Comparison of ENCODE assay signal across 9 mouse cellular contexts in genomic region chr11:70845457-70845978, GRCm38 (mm10). TPM values are rescaled to one million over a fixed set of nuclear protein-coding genes. Genes with fewer than 3 reads are reported as not detected.
DNase-seq lines count a peak whose midpoint lies in the region; ATAC-seq and TF ChIP-seq lines count a peak whose summit lies in the region.
"Had no signal": no experiment of that assay in that cellular context is flagged by ENCODE, and none has a peak within 500 bp of the region (broad histone marks: within the 10 kb centered on the region; RNA-seq: fewer than 3 reads in every experiment).

No protein-coding gene starts in this region.

- peaks cover 42% of the 10 kb centered on the region for H3K79me2 ChIP-seq in MEL (ENCODE audit: control insufficient read depth, insufficient read depth, low read length, poor library complexity)

- H3K27me3 ChIP-seq in heart, embryonic 16.5 days (ENCODE audit: control insufficient read depth, insufficient read depth, low read length) = no peaks in the 10 kb centered on the region
- peaks cover 0 to 2% of the 10 kb centered on the region in 2 experiments for H3K27me3 ChIP-seq in MEL (ENCODE audit: control insufficient read depth in 1 of 2, insufficient read depth in 2 of 2, low read length in 2 of 2)
- H3K27me3 ChIP-seq in forebrain, postnatal 0 days (ENCODE audit: insufficient read depth, low read length) = no peaks in the 10 kb centered on the region
- H3K27me3 ChIP-seq in midbrain, embryonic 10.5 days (ENCODE audit: low read depth, poor library complexity, severe bottlenecking) = peaks cover 6% of the 10 kb centered on the region; the same call in 1 of the 2 replicates
- H3K27me3 ChIP-seq: Patski had no signal

- no peak for ATAC-seq in heart, embryonic 16.5 days (replicated peaks; ENCODE audit: extremely low read depth, insufficient read depth, low FRiP score)
- no peak for ATAC-seq in forebrain, postnatal 0 days

- TF ChIP-seq CTCF in MEL (IDR thresholded peaks at IDR 0.05 in 2 of 3, conservative IDR thresholded peaks at IDR 0.05 in 1 of 3; ENCODE audit: control insufficient read depth in 1 of 3, insufficient read depth in 1 of 3, low read depth in 2 of 3, low read length in 3 of 3, poor library complexity in 1 of 3, severe bottlenecking in 1 of 3) = no peak
- TF ChIP-seq CTCF in forebrain, postnatal 0 days (IDR thresholded peaks at IDR 0.05; ENCODE audit: low read depth) = no peak

- TF ChIP-seq POLR2A in MEL (IDR thresholded peaks at IDR 0.05; ENCODE audit: control insufficient read depth in 1 of 2, insufficient read depth in 1 of 2, low read depth in 1 of 2, low read length in 2 of 2, poor library complexity in 1 of 2) = no peak

- TF ChIP-seq EP300 in MEL (IDR thresholded peaks at IDR 0.05; ENCODE audit: low read depth in 1 of 2, low read length in 2 of 2) = peak in 1 of 2 experiments; percentile 16; a peak in 1 of 4 replicates

- no peaks in the 10 kb centered on the region for H3K36me3 ChIP-seq in heart, embryonic 16.5 days (ENCODE audit: control insufficient read depth, insufficient read depth)
- H3K36me3 ChIP-seq in MEL (ENCODE audit: control insufficient read depth in 1 of 2, insufficient read depth in 2 of 2, low read length in 2 of 2) = peaks cover 0 to 25% of the 10 kb centered on the region in 2 experiments; a peak in 3 of 4 replicates
- no peaks in the 10 kb centered on the region for H3K36me3 ChIP-seq in forebrain, postnatal 0 days (ENCODE audit: insufficient read depth)
- no peaks in the 10 kb centered on the region for H3K36me3 ChIP-seq in midbrain, embryonic 10.5 days

- peak overlapping the region; percentile 60 for H3K4me3 ChIP-seq in heart, embryonic 16.5 days (ENCODE audit: low read length)
- H3K4me3 ChIP-seq in MEL (ENCODE audit: control insufficient read depth in 1 of 2, insufficient read depth in 1 of 2, low read depth in 2 of 2, low read length in 2 of 2) = peak overlapping the region; percentile 71 to 95
- peak overlapping the region; percentile 77 for H3K4me3 ChIP-seq in forebrain, postnatal 0 days (ENCODE audit: low read depth, low read length)
- peak overlapping the region; percentile 97 for H3K4me3 ChIP-seq in midbrain, embryonic 10.5 days

- no peak for TF ChIP-seq RAD21 in MEL (IDR thresholded peaks at IDR 0.05; ENCODE audit: low read depth, low read length)

- H3K9me3 ChIP-seq in heart, embryonic 16.5 days (replicated peaks; ENCODE audit: control insufficient read depth, low read length) = no peaks in the 10 kb centered on the region
- H3K9me3 ChIP-seq in MEL (replicated peaks; ENCODE audit: insufficient read depth, low read length) = no peaks in the 10 kb centered on the region
- no peaks in the 10 kb centered on the region for H3K9me3 ChIP-seq in forebrain, postnatal 0 days (ENCODE audit: low read length)
- no peaks in the 10 kb centered on the region for H3K9me3 ChIP-seq in midbrain, embryonic 10.5 days (replicated peaks)

- peak overlapping the region; percentile 80 for H3K4me2 ChIP-seq in heart, embryonic 16.5 days (ENCODE audit: low read depth, low read length)
- peak overlapping the region; percentile 71 for H3K4me2 ChIP-seq in forebrain, postnatal 0 days (ENCODE audit: low read depth)

- peak overlapping the region; percentile 75 for H3K9ac ChIP-seq in heart, embryonic 16.5 days (ENCODE audit: low read length)
- peak overlapping the region; percentile 91 for H3K9ac ChIP-seq in MEL (ENCODE audit: control insufficient read depth, low read depth, low read length, poor library complexity, severe bottlenecking)
- H3K9ac ChIP-seq in forebrain, postnatal 0 days = peak overlapping the region; percentile 96

- WGBS in heart, embryonic 16.5 days = 3% methylated on average over 19 of the region's 19 CpGs
- 5% methylated on average over 19 of the region's 19 CpGs for WGBS in forebrain, postnatal 0 days
- WGBS in midbrain, embryonic 10.5 days = 10% methylated on average over 19 of the region's 19 CpGs

- DNase-seq in heart, postnatal 4 days = no peak
- no peak for DNase-seq in MEL (ENCODE audit: low read depth, low spot score)
- no peak for DNase-seq in forebrain, postnatal 0 days
- DNase-seq in midbrain, embryonic 10.5 days (ENCODE audit: low spot score) = no peak
- DNase-seq in thymus, postnatal 10 days (ENCODE audit: low spot score in 2 of 2) = no peak
- DNase-seq in gastrocnemius, postnatal 25 days = no peak
- DNase-seq in spleen, adult 12 weeks (ENCODE audit: low spot score) = no peak

- H3K4me1 ChIP-seq in heart, embryonic 16.5 days (ENCODE audit: control insufficient read depth, insufficient read depth, low read length) = peaks cover 17% of the 10 kb centered on the region
- H3K4me1 ChIP-seq in MEL (ENCODE audit: control insufficient read depth in 1 of 2, insufficient read depth in 2 of 2, low read length in 2 of 2) = peaks cover 16 to 23% of the 10 kb centered on the region in 2 experiments
- peaks cover 12% of the 10 kb centered on the region for H3K4me1 ChIP-seq in forebrain, postnatal 0 days (ENCODE audit: insufficient read depth)
- H3K4me1 ChIP-seq in midbrain, embryonic 10.5 days = peaks cover 32% of the 10 kb centered on the region

- H3K27ac ChIP-seq in heart, embryonic 16.5 days (ENCODE audit: low read length) = peak overlapping the region; percentile 69
- H3K27ac ChIP-seq in MEL (ENCODE audit: control insufficient read depth, low read depth, low read length) = peak overlapping the region; percentile 31
- peak overlapping the region; percentile 84; the same call in 1 of the 2 replicates for H3K27ac ChIP-seq in forebrain, postnatal 0 days (ENCODE audit: low read depth, low read length)
- peak overlapping the region; percentile 95 for H3K27ac ChIP-seq in midbrain, embryonic 10.5 days (replicated peaks)

TF ChIP-seq in MEL, 35 proteins besides CTCF, POLR2A, EP300 and RAD21:
- no peak for TF ChIP-seq ZC3H11A (IDR thresholded peaks at IDR 0.05; ENCODE audit: low read depth, low read length)
- 0 out of 2 replicates have a peak, but pooled peaks have one; percentile 6 for TF ChIP-seq NRF1 (IDR thresholded peaks at IDR 0.05; ENCODE audit: insufficient read depth, low read depth, low read length, poor library complexity, severe bottlenecking)
- TF ChIP-seq NELFE (IDR thresholded peaks at IDR 0.05; ENCODE audit: low read depth, low read length) = no peak
- TF ChIP-seq GABPA (IDR thresholded peaks at IDR 0.05; ENCODE audit: low read depth, low read length) = no peak
- TF ChIP-seq MYC (IDR thresholded peaks at IDR 0.05; ENCODE audit: low read depth, low read length) = no peak
- TF ChIP-seq ETS1 (IDR thresholded peaks at IDR 0.05; ENCODE audit: low read depth, low read length) = no peak
- no peak for TF ChIP-seq MEF2A (IDR thresholded peaks at IDR 0.05; ENCODE audit: extremely low read depth, insufficient replicate concordance, low read depth, low read length, poor library complexity, severe bottlenecking)
- no peak for TF ChIP-seq SMC3 (IDR thresholded peaks at IDR 0.05; ENCODE audit: low read depth, low read length)
- TF ChIP-seq UBTF (IDR thresholded peaks at IDR 0.05; ENCODE audit: borderline replicate concordance, insufficient read depth, low read depth, low read length) = peak; percentile 64; the same call in 1 of the 2 replicates
- 0 out of 2 replicates have a peak, but pooled peaks have one; percentile 26 for TF ChIP-seq TBP (IDR thresholded peaks at IDR 0.05; ENCODE audit: low read depth, low read length)
- no peak for TF ChIP-seq ELF1 (IDR thresholded peaks at IDR 0.05; ENCODE audit: low read depth, low read length)
- no peak for TF ChIP-seq POLR2AphosphoS2 (IDR thresholded peaks at IDR 0.05; ENCODE audit: low read length)
- TF ChIP-seq MAFK (IDR thresholded peaks at IDR 0.05; ENCODE audit: borderline replicate concordance, low read depth, low read length) = no peak
- peak; percentile 30; the same call in 1 of the 2 replicates for TF ChIP-seq GATA1 (IDR thresholded peaks at IDR 0.05; ENCODE audit: low read depth, low read length)
- TF ChIP-seq POLR2AphosphoS5 (IDR thresholded peaks at IDR 0.05; ENCODE audit: borderline replicate concordance, low read depth, low read length) = no peak
- no peak for TF ChIP-seq USF1 (IDR thresholded peaks at IDR 0.05; ENCODE audit: low read depth, low read length)

RNA-seq across cellular contexts. Expression of gene Rabep1, which starts 0.9 kb away (rescaled TPM):
- polyA plus RNA-seq in heart, embryonic 16.5 days (2015; fragmentation: Nextera tagmentation; extraction: Ambion mirVana) = 26.8 and 28.7 TPM in 2 replicates
- total RNA-seq in heart, postnatal 4 days (2021) = 10 to 100 TPM; 34.7 to 38.0 TPM
- 34.3 and 35.6 TPM in 2 replicates for total RNA-seq in MEL (2012; rRNA removed)
- polyA plus RNA-seq in MEL (2012; ENCODE audit: insufficient read depth in 1 of 2, insufficient read length in 2 of 2, low read depth in 1 of 2, low replicate concordance in 2 of 2, missing spikeins in 1 of 2) = 10 to 100 TPM; 24.2 to 72.2 TPM
- total RNA-seq in forebrain, postnatal 0 days (2014; rRNA removed) = 107 and 109 TPM in 2 replicates
- polyA plus RNA-seq in forebrain, postnatal 0 days (2015; fragmentation: Nextera tagmentation; extraction: Ambion mirVana) = 81.5 and 103 TPM in 2 replicates
- polyA plus RNA-seq in midbrain, embryonic 10.5 days (2016; fragmentation: Nextera tagmentation; extraction: Ambion mirVana) = 38.2 and 39.2 TPM in 2 replicates
- total RNA-seq in gastrocnemius, postnatal 25 days (2021) = 10 to 100 TPM; 28.4 to 29.2 TPM

RNA-seq across cellular contexts. Expression of gene Scimp, which starts 33.1 kb away (rescaled TPM):
- 0.32 and 0.70 TPM in 2 replicates for polyA plus RNA-seq in heart, embryonic 16.5 days (2015; fragmentation: Nextera tagmentation; extraction: Ambion mirVana)
- total RNA-seq in heart, postnatal 4 days (2021) = not detected
- not detected in 2 replicates for total RNA-seq in MEL (2012; rRNA removed)
- polyA plus RNA-seq in MEL (2012; ENCODE audit: insufficient read depth in 1 of 2, insufficient read length in 2 of 2, low read depth in 1 of 2, low replicate concordance in 2 of 2, missing spikeins in 1 of 2) = not detected
- total RNA-seq in forebrain, postnatal 0 days (2014; rRNA removed) = not detected in 2 replicates
- 0.15 TPM in 1 of 2 replicates, not detected in the other for polyA plus RNA-seq in forebrain, postnatal 0 days (2015; fragmentation: Nextera tagmentation; extraction: Ambion mirVana)
- polyA plus RNA-seq in midbrain, embryonic 10.5 days (2016; fragmentation: Nextera tagmentation; extraction: Ambion mirVana) = not detected in 2 replicates
- total RNA-seq in gastrocnemius, postnatal 25 days (2021) = not detected

Comparison
In these comparisons a context has a peak if more than half of its experiments do, and no peak if none do; other contexts are left out.
1. H3K27ac ChIP-seq: peak in every context shown above with its lines; median percentile 95 in midbrain, embryonic 10.5 days; 84 in forebrain, postnatal 0 days; 69 in heart, embryonic 16.5 days; 31 in MEL.